Mouse (Mus musculus) ES-Bruce4 (cell line): ENCODE data around the gene Cnfn.

Experiments
- CTCF ChIP-seq: IDR thresholded peaks from one replicate; pipeline ENCODE4 v1.8.1; 2011; ENCODE audit warnings: low read depth, low read length
- EP300 ChIP-seq: IDR thresholded peaks from 2 replicates; pipeline ENCODE4 v1.6.1; 2011; ENCODE audit warnings: low read depth, low read length; ENCODE audit not compliant: insufficient read depth
- POLR2A ChIP-seq: IDR thresholded peaks from one replicate; pipeline ENCODE4 v1.8.1; 2011; ENCODE audit warnings: low read length; ENCODE audit not compliant: insufficient read depth

- TF ChIP-seq EP300 (no peak), CTCF (no peak), POLR2A (no peak)
These were observed 27.1 kb upstream of the Cnfn start for GRCm38 (mm10) chr7:25396621-25397020.
